Mouse (Mus musculus) ES-E14 (cell line): Measurements from ENCODE around the gene Otoa.

ENCODE experiments used
- CHD2 ChIP-seq: IDR thresholded peaks from 2 replicates; pipeline ENCODE4 v1.6.1; 2014; ENCODE audit warnings: mild to moderate bottlenecking, low read depth, low read length, inconsistent platforms
- ZC3H11A ChIP-seq: IDR thresholded peaks from 2 replicates; pipeline ENCODE4 v1.6.1; 2012; ENCODE audit warnings: low read depth, mild to moderate bottlenecking, inconsistent platforms, low read length, borderline replicate concordance
- ZNF384 ChIP-seq: IDR thresholded peaks from 2 replicates; pipeline ENCODE4 v1.6.1; 2012; ENCODE audit warnings: low read depth, low read length, inconsistent platforms

DNA sequence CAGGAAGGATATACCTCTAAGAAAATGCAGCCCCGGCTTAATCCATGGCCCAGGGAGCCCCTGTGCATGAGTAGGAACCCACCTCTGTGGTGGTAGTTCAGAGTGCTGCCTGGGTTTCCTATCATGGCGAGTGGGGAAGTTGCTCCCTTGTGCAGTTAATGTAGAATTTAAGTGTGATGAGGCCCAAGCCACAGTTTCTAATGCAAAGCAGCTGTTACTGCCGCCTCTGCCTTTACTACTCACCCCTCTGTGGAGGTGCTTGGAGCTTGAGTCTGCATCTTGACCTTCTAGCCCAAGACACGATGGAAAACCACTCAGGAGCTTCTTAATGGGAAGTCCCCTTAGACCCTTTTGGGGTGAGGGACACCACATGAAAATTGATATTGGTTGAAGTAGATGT lies 10.2 kb upstream of the Otoa start:
- TF ChIP-seq ZC3H11A (no peak), ZNF384 (no peak), CHD2 (no peak)
